Mouse (Mus musculus) left cerebral cortex, postnatal 14 days (tissue): ENCODE results near the gene Kcnh1. TPM values are rescaled to one million over a fixed set of nuclear protein-coding genes. Genes with fewer than 3 reads are reported as not detected.

Experiments used
- DNase-seq, 2 experiments: peaks; one replicate each; pipeline ENCODE4 v3.0.0; 2021 to 2022; ENCODE audit warnings: low spot score in 2 of 2, mixed read lengths in 1 of 2
- intact Hi-C: fragments of 180-260 bp; cut with DNase I; formaldehyde crosslinking; loops from one replicate; pipeline ENCODE4 v1.15.1; 2025
- long read RNA-seq, 2 experiments: library from polyadenylated mRNA; stranded (forward); transcript quantifications; one replicate each; pipeline ENCODE4 v2.0.0; 2021
- total RNA-seq, 2 experiments: library from RNA; stranded (reverse); gene quantifications; 2 replicates each; pipeline ENCODE4 v1.2.3; 2021

Gene Kcnh1
- 10 to 100 TPM; 55.6 to 67.5 TPM for total RNA-seq
- long read RNA-seq, experiment 1, full-length matches to known transcripts, result 8 of 33 reads
- long read RNA-seq, experiment 1, partial matches to known transcripts, result 19 of 33 reads
- long read RNA-seq, experiment 1, other reads (novel, unspliced or antisense), result 6 of 33 reads
- long read RNA-seq, experiment 2, full-length matches to known transcripts, result 6 of 34 reads
- long read RNA-seq, experiment 2, partial matches to known transcripts, result 27 of 34 reads
- long read RNA-seq, experiment 2, other reads (novel, unspliced or antisense), result 1 of 34 reads

GRCm38 (mm10) chr1:192190508-192191321 is at the start of gene Kcnh1:
TSS of gene Kcnh1 (plus strand) at chr1:192190774.
- DNase-seq, result peak; percentile 95 to 97
- intact Hi-C loops, result loop anchor here (1.0 to 10.0 kb wide), 3 partner anchors 152 to 408 kb away; no protein-coding TSS in a partner anchor

GRCm38 (mm10) chr1:192151179-192151578 is 39.4 kb upstream of the Kcnh1 start:
- DNase-seq, result no peak
- intact Hi-C loops, result no loop called here

GRCm38 (mm10) chr1:192171477-192171876 is 19.1 kb upstream of the Kcnh1 start:
- no peak for DNase-seq
- intact Hi-C loops, result loop anchor here (1.0 kb wide), 1 partner anchor 17 kb away; no protein-coding TSS in a partner anchor

GRCm38 (mm10) chr1:192179877-192180276 is 10.7 kb upstream of the Kcnh1 start:
- intact Hi-C loops, result no loop called here

GRCm38 (mm10) chr1:192181696-192182257 is 8.8 kb upstream of the Kcnh1 start:
- intact Hi-C loops, result no loop called here
- DNase-seq, result no peak

More at GRCm38 (mm10) chr1:192179877-192180276, 10.7 kb upstream of the Kcnh1 start:
- DNase-seq, result no peak

GRCm38 (mm10) chr1:192189056-192189455 is 1.5 kb upstream of the Kcnh1 start:
- intact Hi-C loops, result loop anchor here (1.0 kb wide), 1 partner anchor 521 kb away; no protein-coding TSS in a partner anchor
- DNase-seq, result peak; percentile 74 to 84

- DNase-seq, result no peak
- intact Hi-C loops, result loop anchor here (1.0 to 10.0 kb wide), 4 partner anchors 153 to 521 kb away; no protein-coding TSS in a partner anchor
Measured at GRCm38 (mm10) chr1:192189771-192190170, 803 bp upstream of the Kcnh1 start.

- DNase-seq, result peak in 1 of 2 experiments; percentile 16
- intact Hi-C loops, result loop anchor here (5.0 to 10.0 kb wide), 2 partner anchors 151 to 244 kb away; no protein-coding TSS in a partner anchor
Measured at GRCm38 (mm10) chr1:192191322-192191639, 707 bp downstream of the Kcnh1 start.

GRCm38 (mm10) chr1:192191859-192192258 is 1.3 kb downstream of the Kcnh1 start:
- DNase-seq, result no peak
- intact Hi-C loops, result loop anchor here (5.0 to 10.0 kb wide), 2 partner anchors 150 to 243 kb away; no protein-coding TSS in a partner anchor

- intact Hi-C loops, result loop anchor here (5.0 to 10.0 kb wide), 2 partner anchors 150 to 242 kb away; no protein-coding TSS in a partner anchor
- peak in 1 of 2 experiments; percentile 18 for DNase-seq
Measured at GRCm38 (mm10) chr1:192192710-192193109, 2.1 kb downstream of the Kcnh1 start.

- intact Hi-C loops, result loop anchor here (5.0 to 10.0 kb wide), 2 partner anchors 149 to 241 kb away; no protein-coding TSS in a partner anchor
- DNase-seq, result peak; percentile 27 to 42
Measured at GRCm38 (mm10) chr1:192193656-192194055, 3.1 kb downstream of the Kcnh1 start.

GRCm38 (mm10) chr1:192197495-192197894 is 6.9 kb downstream of the Kcnh1 start:
- intact Hi-C loops, result loop anchor here (10.0 kb wide), 1 partner anchor 237 kb away; no protein-coding TSS in a partner anchor
- DNase-seq, result no peak

GRCm38 (mm10) chr1:192202936-192203335 is 12.4 kb downstream of the Kcnh1 start:
- intact Hi-C loops, result no loop called here

GRCm38 (mm10) chr1:192207956-192208355 is 17.4 kb downstream of the Kcnh1 start:
- intact Hi-C loops, result no loop called here
- DNase-seq, result no peak

More at GRCm38 (mm10) chr1:192202936-192203335, 12.4 kb downstream of the Kcnh1 start:
- no peak for DNase-seq

GRCm38 (mm10) chr1:192212448-192212847 is 21.9 kb downstream of the Kcnh1 start:
- no peak for DNase-seq
- intact Hi-C loops, result no loop called here

- no peak for DNase-seq
- intact Hi-C loops, result no loop called here
Measured at GRCm38 (mm10) chr1:192214666-192215065, 24.1 kb downstream of the Kcnh1 start.

- intact Hi-C loops, result no loop called here
- no peak for DNase-seq
Measured at GRCm38 (mm10) chr1:192220156-192220555, 29.6 kb downstream of the Kcnh1 start.

GRCm38 (mm10) chr1:192224161-192224560 is 33.6 kb downstream of the Kcnh1 start:
- DNase-seq, result no peak
- intact Hi-C loops, result no loop called here

- DNase-seq, result no peak
Measured at GRCm38 (mm10) chr1:192232696-192233095, 42.1 kb downstream of the Kcnh1 start.

GRCm38 (mm10) chr1:192246836-192247235 is 56.3 kb downstream of the Kcnh1 start:
- no peak for DNase-seq
- intact Hi-C loops, result no loop called here

More at GRCm38 (mm10) chr1:192232696-192233095, 42.1 kb downstream of the Kcnh1 start:
- intact Hi-C loops, result no loop called here
